Mouse (Mus musculus): ENCODE results near the gene Zfp141.

The Zfp141 gene

GRCm38 (mm10) chr7:42505588-42505987 is at the start of gene Zfp141:
TSS of gene Zfp141 (minus strand) at chr7:42505740.
- DNase-seq (ENCODE audit: low spot score) = peak; percentile 75

GRCm38 (mm10) chr7:42551766-42552165 is 46.2 kb upstream of the Zfp141 start:
- no peak for DNase-seq (ENCODE audit: low spot score)

GRCm38 (mm10) chr7:42505186-42505585 is 354 bp downstream of the Zfp141 start:
- no peak for DNase-seq (ENCODE audit: low spot score)

GRCm38 (mm10) chr7:42498248-42498647 is 7.3 kb downstream of the Zfp141 start:
- DNase-seq (ENCODE audit: low spot score) = no peak

- no peak for DNase-seq (ENCODE audit: low spot score)
These were observed 8.2 kb downstream of the Zfp141 start for GRCm38 (mm10) chr7:42497356-42497755.

GRCm38 (mm10) chr7:42496202-42496601 is 9.3 kb downstream of the Zfp141 start:
- DNase-seq (ENCODE audit: low spot score) = no peak

- DNase-seq (ENCODE audit: low spot score) = no peak
These were observed 14.7 kb downstream of the Zfp141 start for GRCm38 (mm10) chr7:42490859-42491258.

- DNase-seq (ENCODE audit: low spot score) = no peak
These were observed 15.2 kb downstream of the Zfp141 start for GRCm38 (mm10) chr7:42490358-42490757.

- DNase-seq (ENCODE audit: low spot score) = no peak
These were observed 50.9 kb downstream of the Zfp141 start for GRCm38 (mm10) chr7:42454640-42455039.

- peak; percentile 16 for DNase-seq (ENCODE audit: low spot score)
These were observed 54.9 kb downstream of the Zfp141 start for GRCm38 (mm10) chr7:42450618-42451017.

- DNase-seq (ENCODE audit: low spot score) = no peak
These were observed 57.7 kb downstream of the Zfp141 start, which contains the start of gene 4933421I07Rik for GRCm38 (mm10) chr7:42447850-42448249. TSS of gene 4933421I07Rik (minus strand) at chr7:42448120.

- no peak for DNase-seq (ENCODE audit: low spot score)
These were observed 58.2 kb downstream of the Zfp141 start for GRCm38 (mm10) chr7:42447352-42447751.
